Mouse (Mus musculus): Measurements from ENCODE around the gene Poln. TPM values are rescaled to one million over a fixed set of nuclear protein-coding genes. Genes with fewer than 3 reads are reported as not detected.
A peak's percentile ranks its signal among the peaks of the same experiment; 100 is the strongest.

Gene Poln
- polyA plus RNA-seq, 2 experiments = 0.32 to 0.57 TPM

DNA sequence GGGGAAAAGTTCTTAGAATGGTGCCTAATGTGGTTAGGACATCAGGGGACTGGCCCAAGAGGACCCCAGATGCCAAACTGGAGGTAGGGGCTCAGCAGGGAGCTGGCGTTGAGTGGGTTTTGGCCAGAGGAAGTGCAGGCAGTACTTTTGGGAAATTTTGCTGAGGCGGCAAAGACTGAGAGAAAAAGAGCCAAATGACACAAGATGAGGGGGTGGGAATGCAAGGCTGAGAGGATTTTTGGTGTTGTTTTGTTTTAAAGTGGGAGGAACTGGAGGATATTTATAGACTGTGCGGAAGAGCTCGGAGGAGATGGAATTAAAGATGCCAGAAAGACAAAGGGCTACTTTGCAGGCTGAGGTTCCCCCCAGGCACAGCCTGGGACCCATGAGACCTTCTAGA lies 1.5 kb upstream of the Poln start:
- Histone ChIP-seq H3K27me3 (ENCODE audit: control insufficient read depth, insufficient read depth, low read length) (no peaks in the 10 kb centered on the region), H3K27ac (no peak overlapping the region), H3K36me3 (replicated peaks; ENCODE audit: control insufficient read depth, insufficient read depth, low read depth) (no peaks in the 10 kb centered on the region), H3K4me2 (ENCODE audit: low read depth) (no peak overlapping the region), H3K4me3 (ENCODE audit: insufficient read depth in 1 of 2, low read depth in 2 of 2, low read length in 2 of 2) (no peak overlapping the region), H3K9me3 (ENCODE audit: control insufficient read depth, low read length) (no peaks in the 10 kb centered on the region), H3K4me1 (replicated peaks; ENCODE audit: control insufficient read depth in 2 of 2, insufficient read depth in 2 of 2, low read length in 1 of 2) (peaks cover 0 to 12% of the 10 kb centered on the region in 2 experiments; a peak in 3 of 4 replicates), H3K9ac (replicated peaks) (no peak overlapping the region)
- DNase-seq (ENCODE audit: low read depth in 3 of 3, low spot score in 3 of 3) (no peak), ATAC-seq (ENCODE audit: insufficient read depth) (no peak)
- TF ChIP-seq CTCF (IDR thresholded peaks at IDR 0.05; ENCODE audit: low read depth) = no peak
- no peak for TF ChIP-seq EP300 (IDR thresholded peaks at IDR 0.05; ENCODE audit: low read depth)
- 58% methylated on average over 4 of the region's 4 CpGs for WGBS (ENCODE audit: insufficient replicate concordance)

DNA sequence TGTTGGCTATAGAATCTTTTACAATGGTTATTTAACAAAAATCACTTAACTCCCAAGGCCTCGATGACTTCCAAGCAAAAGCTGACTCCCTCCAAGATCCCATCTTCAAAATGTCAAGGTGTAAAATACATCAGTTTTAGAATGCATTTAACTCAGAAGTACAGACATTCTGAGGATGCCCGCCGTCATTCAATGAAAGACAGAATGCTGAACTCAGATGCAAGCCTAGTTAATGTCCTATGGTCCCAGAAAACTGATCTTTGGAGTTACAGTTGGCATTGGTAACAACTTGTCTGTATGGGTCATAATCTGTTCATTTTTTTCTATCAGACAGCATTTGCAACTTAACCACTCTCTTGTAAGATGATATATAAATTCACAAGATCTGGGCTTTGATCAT lies 706 bp upstream of the Poln start:
- Histone ChIP-seq H3K4me1 (replicated peaks; ENCODE audit: control insufficient read depth in 2 of 2, insufficient read depth in 2 of 2, low read length in 1 of 2) (peaks cover 3 to 12% of the 10 kb centered on the region in 2 experiments; a peak in 3 of 4 replicates), H3K4me2 (ENCODE audit: low read depth) (peak overlapping the region; percentile 72), H3K36me3 (replicated peaks; ENCODE audit: control insufficient read depth, insufficient read depth, low read depth) (peaks cover under 1% of the 10 kb centered on the region; the same call in 1 of the 2 replicates), H3K27me3 (ENCODE audit: control insufficient read depth, insufficient read depth, low read length) (no peaks in the 10 kb centered on the region), H3K9me3 (ENCODE audit: control insufficient read depth, low read length) (no peaks in the 10 kb centered on the region), H3K4me3 (ENCODE audit: insufficient read depth in 1 of 2, low read depth in 2 of 2, low read length in 2 of 2) (peak overlapping the region; percentile 78 to 79), H3K9ac (replicated peaks) (peak overlapping the region; percentile 68), H3K27ac (peak overlapping the region; percentile 59)
- DNase-seq (ENCODE audit: low read depth in 3 of 3, low spot score in 3 of 3) (no peak), ATAC-seq (ENCODE audit: insufficient read depth) (no peak)
- TF ChIP-seq EP300 (IDR thresholded peaks at IDR 0.05; ENCODE audit: low read depth) (no peak), CTCF (IDR thresholded peaks at IDR 0.05; ENCODE audit: low read depth) (no peak)
- WGBS (ENCODE audit: insufficient replicate concordance) = 46% methylated on average over 3 of the region's 3 CpGs

DNA sequence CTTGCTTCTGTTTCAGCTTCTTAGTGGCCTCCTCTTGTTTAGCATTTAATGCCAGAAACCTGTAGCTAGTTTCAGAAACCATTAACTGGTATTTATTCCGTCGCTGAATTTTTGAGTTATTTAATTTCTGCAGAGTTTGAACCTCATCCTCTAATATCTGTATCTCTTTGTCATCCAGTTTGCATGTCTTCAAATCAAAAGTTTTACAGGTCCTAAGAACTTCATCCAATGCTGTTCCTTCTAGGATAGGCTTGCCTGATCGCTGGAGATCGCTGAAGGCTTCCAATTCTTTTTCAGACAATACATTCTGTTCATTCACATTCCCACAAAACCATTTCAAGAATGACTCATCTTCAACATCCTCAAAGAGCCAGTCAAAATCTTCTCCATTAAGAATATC lies 1.4 kb downstream of the Poln start:
- Histone ChIP-seq H3K4me3 (ENCODE audit: insufficient read depth in 1 of 2, low read depth in 2 of 2, low read length in 2 of 2) (peak overlapping the region in 1 of 2 experiments; percentile 79; a peak in 2 of 4 replicates), H3K9me3 (ENCODE audit: control insufficient read depth, low read length) (no peaks in the 10 kb centered on the region), H3K27me3 (ENCODE audit: control insufficient read depth, insufficient read depth, low read length) (no peaks in the 10 kb centered on the region), H3K36me3 (replicated peaks; ENCODE audit: control insufficient read depth, insufficient read depth, low read depth) (peaks cover 12% of the 10 kb centered on the region), H3K27ac (no peak overlapping the region), H3K4me2 (ENCODE audit: low read depth) (peak overlapping the region; percentile 73), H3K9ac (replicated peaks) (peak overlapping the region; percentile 25; the same call in 1 of the 2 replicates), H3K4me1 (replicated peaks; ENCODE audit: control insufficient read depth in 2 of 2, insufficient read depth in 2 of 2, low read length in 1 of 2) (peaks cover 3 to 12% of the 10 kb centered on the region in 2 experiments; a peak in 3 of 4 replicates)
- ATAC-seq (ENCODE audit: insufficient read depth) (no peak), DNase-seq (ENCODE audit: low read depth in 3 of 3, low spot score in 3 of 3) (no peak)
- TF ChIP-seq EP300 (IDR thresholded peaks at IDR 0.05; ENCODE audit: low read depth) = no peak
- no peak for TF ChIP-seq CTCF (IDR thresholded peaks at IDR 0.05; ENCODE audit: low read depth)
- WGBS (ENCODE audit: insufficient replicate concordance) = 68% methylated on average over 4 of the region's 4 CpGs

DNA sequence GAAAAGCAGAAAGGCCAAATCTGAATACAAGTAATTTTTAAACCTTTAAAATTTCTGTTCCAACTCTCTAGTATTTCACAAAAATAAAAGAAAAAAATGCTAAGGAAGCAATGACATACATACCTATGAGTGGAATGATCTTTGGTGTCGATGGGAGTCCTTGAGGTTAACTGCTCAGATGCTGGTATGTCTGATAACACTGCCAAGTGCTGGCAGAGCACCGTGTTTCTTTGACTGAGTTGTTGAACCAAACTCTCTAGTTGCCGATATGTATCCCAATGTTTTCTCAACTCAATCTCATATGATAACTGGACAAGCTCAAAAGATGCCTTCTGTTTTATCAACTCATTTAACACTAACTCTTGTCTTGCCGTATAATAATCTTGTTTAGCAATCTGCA lies 3.5 kb downstream of the Poln start:
- Histone ChIP-seq H3K27ac (no peak overlapping the region), H3K4me2 (ENCODE audit: low read depth) (peak overlapping the region; percentile 67)

DNA sequence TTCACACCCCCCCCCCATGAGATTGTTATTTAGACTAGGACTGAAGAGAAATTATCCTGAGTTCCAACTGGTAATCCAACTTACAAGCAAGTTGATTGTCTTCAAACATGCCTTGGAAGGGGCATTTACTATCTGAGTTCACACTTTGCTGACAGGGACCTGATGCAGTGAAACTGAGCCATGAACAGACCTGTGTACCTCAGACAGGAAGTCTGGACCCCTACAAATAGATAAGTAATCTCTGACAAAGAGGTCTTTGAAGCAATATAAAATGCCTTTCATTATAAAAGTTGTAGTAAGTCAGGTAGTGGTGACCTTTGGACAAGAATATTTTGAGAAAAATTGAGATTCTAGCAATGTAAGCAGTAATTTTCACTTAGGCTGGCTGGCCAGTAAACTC lies 20.8 kb downstream of the Poln start:
- Histone ChIP-seq H3K9ac (replicated peaks) (no peak overlapping the region), H3K4me2 (ENCODE audit: low read depth) (no peak overlapping the region), H3K27me3 (ENCODE audit: control insufficient read depth, insufficient read depth, low read length) (no peaks in the 10 kb centered on the region), H3K27ac (no peak overlapping the region), H3K36me3 (replicated peaks; ENCODE audit: control insufficient read depth, insufficient read depth, low read depth) (no peaks in the 10 kb centered on the region), H3K4me1 (replicated peaks; ENCODE audit: control insufficient read depth in 2 of 2, insufficient read depth in 2 of 2, low read length in 1 of 2) (no peaks in the 10 kb centered on the region), H3K9me3 (ENCODE audit: control insufficient read depth, low read length) (no peaks in the 10 kb centered on the region), H3K4me3 (ENCODE audit: insufficient read depth in 1 of 2, low read depth in 2 of 2, low read length in 2 of 2) (no peak overlapping the region)
- no peak for ATAC-seq (ENCODE audit: insufficient read depth)
- TF ChIP-seq CTCF (IDR thresholded peaks at IDR 0.05; ENCODE audit: low read depth) (no peak), EP300 (IDR thresholded peaks at IDR 0.05; ENCODE audit: low read depth) (no peak)
- no peak for DNase-seq (ENCODE audit: low read depth in 3 of 3, low spot score in 3 of 3)

More for the DNA sequence above, 3.5 kb downstream of the Poln start:
- H3K9me3 ChIP-seq (ENCODE audit: control insufficient read depth, low read length) = no peaks in the 10 kb centered on the region
- ATAC-seq (ENCODE audit: insufficient read depth) (no peak), DNase-seq (ENCODE audit: low read depth in 3 of 3, low spot score in 3 of 3) (peak in 1 of 3 experiments; percentile 15)
- H3K36me3 ChIP-seq (replicated peaks; ENCODE audit: control insufficient read depth, insufficient read depth, low read depth) = peaks cover 16% of the 10 kb centered on the region
- H3K4me3 ChIP-seq (ENCODE audit: insufficient read depth in 1 of 2, low read depth in 2 of 2, low read length in 2 of 2) = peak overlapping the region in 1 of 2 experiments; percentile 45; a peak in 3 of 4 replicates
- WGBS (ENCODE audit: insufficient replicate concordance) = 10% methylated on average over 4 of the region's 4 CpGs
- H3K4me1 ChIP-seq (replicated peaks; ENCODE audit: control insufficient read depth in 2 of 2, insufficient read depth in 2 of 2, low read length in 1 of 2) = peaks cover 3 to 12% of the 10 kb centered on the region in 2 experiments; a peak in 3 of 4 replicates
- H3K9ac ChIP-seq (replicated peaks) = peak overlapping the region; percentile 56
- TF ChIP-seq EP300 (IDR thresholded peaks at IDR 0.05; ENCODE audit: low read depth) = 0 out of 2 replicates have a peak, but pooled peaks have one; percentile 7
- TF ChIP-seq CTCF (IDR thresholded peaks at IDR 0.05; ENCODE audit: low read depth) = no peak
- H3K27me3 ChIP-seq (ENCODE audit: control insufficient read depth, insufficient read depth, low read length) = no peaks in the 10 kb centered on the region

All from liver, embryonic 14.5 days (tissue).